In genomic region chr10:80019471-80020131, GRCm38 (mm10) we compare ENCODE assay signal across 8 mouse cellular contexts. TPM values are rescaled to one million over a fixed set of nuclear protein-coding genes. Genes with fewer than 3 reads are reported as not detected.
DNase-seq lines count a peak whose midpoint lies in the region; ATAC-seq and TF ChIP-seq lines count a peak whose summit lies in the region.

No protein-coding gene starts in this region.

- H3K4me3 ChIP-seq in layer of hippocampus, adult 2 months = no peak overlapping the region
- peak overlapping the region; percentile 7; the same call in 1 of the 2 replicates for H3K4me3 ChIP-seq in embryonic facial prominence, embryonic 15.5 days (replicated peaks)
- peak overlapping the region; percentile 28 for H3K4me3 ChIP-seq in intestine, embryonic 15.5 days (replicated peaks)
- H3K4me3 ChIP-seq in neural tube, embryonic 13.5 days = 0 out of 2 replicates have a peak overlapping the region, but pooled peaks have one; percentile 8

- TF ChIP-seq CTCF in layer of hippocampus, adult 2 months (conservative IDR thresholded peaks at IDR 0.05) = 0 out of 2 replicates have a peak, but pooled peaks have one; percentile 15

- peaks cover 22% of the 10 kb centered on the region for H3K27me3 ChIP-seq in embryonic facial prominence, embryonic 15.5 days
- H3K27me3 ChIP-seq in intestine, embryonic 15.5 days (replicated peaks) = peaks cover 9% of the 10 kb centered on the region
- H3K27me3 ChIP-seq in neural tube, embryonic 13.5 days = peaks cover 56% of the 10 kb centered on the region

- 0 out of 2 replicates have a peak, but pooled peaks have one; percentile 14 for ATAC-seq in embryonic facial prominence, embryonic 15.5 days (ENCODE audit: insufficient number of reproducible peaks, low FRiP score, low TSS enrichment, low read depth)
- ATAC-seq in intestine, embryonic 15.5 days = peak; percentile 60
- ATAC-seq in neural tube, embryonic 13.5 days (ENCODE audit: low read depth) = no peak; the same call in 1 of the 2 replicates

- peak overlapping the region; percentile 15; the same call in 1 of the 2 replicates for H3K4me2 ChIP-seq in embryonic facial prominence, embryonic 15.5 days (replicated peaks)
- H3K4me2 ChIP-seq in intestine, embryonic 15.5 days (replicated peaks) = peak overlapping the region; percentile 53
- H3K4me2 ChIP-seq in neural tube, embryonic 13.5 days = peak overlapping the region; percentile 37

- H3K4me1 ChIP-seq in embryonic facial prominence, embryonic 15.5 days = peaks cover 27% of the 10 kb centered on the region
- peaks cover 21% of the 10 kb centered on the region for H3K4me1 ChIP-seq in intestine, embryonic 15.5 days (replicated peaks)
- peaks cover 9% of the 10 kb centered on the region; the same call in 1 of the 2 replicates for H3K4me1 ChIP-seq in neural tube, embryonic 13.5 days (replicated peaks)

- no peak overlapping the region for H3K9ac ChIP-seq in embryonic facial prominence, embryonic 15.5 days
- H3K9ac ChIP-seq in intestine, embryonic 15.5 days = peak overlapping the region; percentile 43
- 0 out of 2 replicates have a peak overlapping the region, but pooled peaks have one; percentile 17 for H3K9ac ChIP-seq in neural tube, embryonic 13.5 days

- H3K9me3 ChIP-seq in embryonic facial prominence, embryonic 15.5 days (replicated peaks) = no peaks in the 10 kb centered on the region
- no peaks in the 10 kb centered on the region for H3K9me3 ChIP-seq in intestine, embryonic 15.5 days
- H3K9me3 ChIP-seq in neural tube, embryonic 13.5 days = no peaks in the 10 kb centered on the region

- H3K27ac ChIP-seq in layer of hippocampus, adult 2 months = peak overlapping the region; percentile 10; the same call in 1 of the 2 replicates
- no peak overlapping the region for H3K27ac ChIP-seq in embryonic facial prominence, embryonic 15.5 days (replicated peaks)
- H3K27ac ChIP-seq in intestine, embryonic 15.5 days = peak overlapping the region; percentile 40; the same call in 1 of the 2 replicates
- no peak overlapping the region for H3K27ac ChIP-seq in neural tube, embryonic 13.5 days (replicated peaks)

- DNase-seq in layer of hippocampus, adult 2 months (ENCODE audit: low spot score in 2 of 2) = no peak
- DNase-seq in layer of hippocampus, adult 9-10 months (ENCODE audit: low spot score) = no peak
- DNase-seq in left cerebral cortex, adult 8-10 months (ENCODE audit: low spot score in 2 of 2) = no peak
- no peak for DNase-seq in urinary bladder, adult 18-20 months (ENCODE audit: low spot score in 2 of 2)
- no peak for DNase-seq in layer of hippocampus, postnatal 10 days (ENCODE audit: low spot score in 2 of 2)

- no peaks in the 10 kb centered on the region for H3K36me3 ChIP-seq in embryonic facial prominence, embryonic 15.5 days
- no peaks in the 10 kb centered on the region for H3K36me3 ChIP-seq in intestine, embryonic 15.5 days
- H3K36me3 ChIP-seq in neural tube, embryonic 13.5 days = 0 out of 2 replicates have a peak, but pooled peaks cover 8% of the 10 kb centered on the region

- WGBS in embryonic facial prominence, embryonic 15.5 days = 13% methylated on average over 20 of the region's 20 CpGs
- 19% methylated on average over 20 of the region's 20 CpGs for WGBS in intestine, embryonic 15.5 days
- WGBS in neural tube, embryonic 13.5 days = 7% methylated on average over 20 of the region's 20 CpGs

RNA-seq across cellular contexts. Expression of gene Arhgap45, which starts 3.1 kb away (rescaled TPM):
- 1 to 10 TPM; 3.7 to 4.4 TPM for total RNA-seq in layer of hippocampus, adult 2 months (2021)
- 5.1 and 6.2 TPM in 2 replicates for polyA plus RNA-seq in embryonic facial prominence, embryonic 15.5 days (2015; fragmentation: Nextera tagmentation; extraction: Ambion mirVana)
- polyA plus RNA-seq in intestine, embryonic 15.5 days (2015; fragmentation: Nextera tagmentation; extraction: Ambion mirVana) = 6.3 and 6.5 TPM in 2 replicates
- 2.4 and 2.9 TPM in 2 replicates for polyA plus RNA-seq in neural tube, embryonic 13.5 days (2015; fragmentation: Nextera tagmentation; extraction: Ambion mirVana)
- total RNA-seq in left cerebral cortex, adult 8-10 months (2022) = 1 to 10 TPM; 3.6 to 9.6 (median 6.0) TPM
- total RNA-seq in layer of hippocampus, postnatal 10 days (2021) = 1 to 10 TPM; 3.3 to 3.8 TPM

RNA-seq across cellular contexts. Expression of gene Polr2e, which starts 20.0 kb away (rescaled TPM):
- 10 to 100 TPM; 77.8 to 79.1 TPM for total RNA-seq in layer of hippocampus, adult 2 months (2021)
- polyA plus RNA-seq in embryonic facial prominence, embryonic 15.5 days (2015; fragmentation: Nextera tagmentation; extraction: Ambion mirVana) = 218 and 221 TPM in 2 replicates
- polyA plus RNA-seq in intestine, embryonic 15.5 days (2015; fragmentation: Nextera tagmentation; extraction: Ambion mirVana) = 206 and 218 TPM in 2 replicates
- 141 and 153 TPM in 2 replicates for polyA plus RNA-seq in neural tube, embryonic 13.5 days (2015; fragmentation: Nextera tagmentation; extraction: Ambion mirVana)
- total RNA-seq in left cerebral cortex, adult 8-10 months (2022) = 10 to 100 TPM; 64.7 to 80.4 (median 72.9) TPM
- 10 to 100 TPM; 66.9 to 76.7 TPM for total RNA-seq in layer of hippocampus, postnatal 10 days (2021)

RNA-seq across cellular contexts. Expression of gene Abca7, which starts 23.3 kb away (rescaled TPM):
- total RNA-seq in layer of hippocampus, adult 2 months (2021) = 10 to 100 TPM; 10.7 to 11.0 TPM
- polyA plus RNA-seq in embryonic facial prominence, embryonic 15.5 days (2015; fragmentation: Nextera tagmentation; extraction: Ambion mirVana) = 3.7 and 4.0 TPM in 2 replicates
- polyA plus RNA-seq in intestine, embryonic 15.5 days (2015; fragmentation: Nextera tagmentation; extraction: Ambion mirVana) = 3.0 and 3.7 TPM in 2 replicates
- 7.7 and 8.1 TPM in 2 replicates for polyA plus RNA-seq in neural tube, embryonic 13.5 days (2015; fragmentation: Nextera tagmentation; extraction: Ambion mirVana)
- 10 to 100 TPM; 11.0 to 12.3 (median 12.0) TPM for total RNA-seq in left cerebral cortex, adult 8-10 months (2022)
- total RNA-seq in layer of hippocampus, postnatal 10 days (2021) = 10 to 100 TPM in 1 of 2 experiments, 1 to 10 TPM in 1; 9.3 to 10.3 TPM

RNA-seq across cellular contexts. Expression of gene Gpx4, which starts 27.4 kb away (rescaled TPM):
- 100 to 1,000 TPM; 440 to 464 TPM for total RNA-seq in layer of hippocampus, adult 2 months (2021)
- 503 and 528 TPM in 2 replicates for polyA plus RNA-seq in embryonic facial prominence, embryonic 15.5 days (2015; fragmentation: Nextera tagmentation; extraction: Ambion mirVana)
- polyA plus RNA-seq in intestine, embryonic 15.5 days (2015; fragmentation: Nextera tagmentation; extraction: Ambion mirVana) = 712 and 771 TPM in 2 replicates
- polyA plus RNA-seq in neural tube, embryonic 13.5 days (2015; fragmentation: Nextera tagmentation; extraction: Ambion mirVana) = 505 and 556 TPM in 2 replicates
- total RNA-seq in left cerebral cortex, adult 8-10 months (2022) = 100 to 1,000 TPM; 472 to 551 (median 538) TPM
- total RNA-seq in layer of hippocampus, postnatal 10 days (2021) = 100 to 1,000 TPM; 408 to 448 TPM

RNA-seq across cellular contexts. Expression of gene Cnn2, which starts 31.2 kb away (rescaled TPM):
- 1 to 10 TPM; 5.4 to 5.6 TPM for total RNA-seq in layer of hippocampus, adult 2 months (2021)
- polyA plus RNA-seq in embryonic facial prominence, embryonic 15.5 days (2015; fragmentation: Nextera tagmentation; extraction: Ambion mirVana) = 288 and 296 TPM in 2 replicates
- 239 and 242 TPM in 2 replicates for polyA plus RNA-seq in intestine, embryonic 15.5 days (2015; fragmentation: Nextera tagmentation; extraction: Ambion mirVana)
- polyA plus RNA-seq in neural tube, embryonic 13.5 days (2015; fragmentation: Nextera tagmentation; extraction: Ambion mirVana) = 55.6 and 56.2 TPM in 2 replicates
- 1 to 10 TPM; 5.4 to 6.7 (median 6.3) TPM for total RNA-seq in left cerebral cortex, adult 8-10 months (2022)
- total RNA-seq in layer of hippocampus, postnatal 10 days (2021) = 10 to 100 TPM in 1 of 2 experiments, 1 to 10 TPM in 1; 8.2 to 10.3 TPM

Comparison
In these comparisons a context has a peak if more than half of its experiments do, and no peak if none do; other contexts are left out.
1. H3K27ac ChIP-seq: peak in layer of hippocampus, adult 2 months (single experiment) and intestine, embryonic 15.5 days (single experiment); none in embryonic facial prominence, embryonic 15.5 days (single experiment) and neural tube, embryonic 13.5 days (single experiment).
2. Peak in every context shown above with its lines, with median percentiles within 50 percentile points of each other: H3K4me2 ChIP-seq.